Mouse (Mus musculus): Measurements from ENCODE around the gene Spef2. TPM values are rescaled to one million over a fixed set of nuclear protein-coding genes. Genes with fewer than 3 reads are reported as not detected.
"Not testable (repeated sequence)": the region's sequence is repeated elsewhere in the genome, so short reads cannot be mapped to it uniquely, and the experiment has no call there.

Gene Spef2
- polyA plus RNA-seq, 1 experiment from 2014 or later: 0.23 TPM

DNA sequence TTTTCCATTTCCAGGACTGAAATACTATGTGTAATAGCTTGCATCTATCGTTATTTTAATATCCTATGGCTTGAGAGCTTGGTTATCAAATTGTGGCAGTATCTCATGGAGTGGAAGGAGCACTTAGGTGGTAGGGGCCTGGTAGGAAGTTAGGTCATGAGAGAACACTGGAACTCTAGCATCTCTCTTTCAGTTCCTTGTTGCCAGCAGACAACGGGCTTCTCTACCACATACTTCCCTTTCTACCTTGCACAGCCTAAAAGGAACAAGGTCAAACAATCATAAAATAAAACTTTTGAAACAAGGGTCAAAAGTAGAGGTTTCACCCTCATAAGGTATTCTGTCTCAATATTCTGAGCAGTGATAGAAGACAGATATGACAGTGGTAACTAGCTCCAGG is 38.3 kb downstream of the Spef2 start:
- DNase-seq (ENCODE audit: low spot score): no peak
- no peaks in the 10 kb centered on the region for H3K27me3 ChIP-seq (ENCODE audit: low read depth, poor library complexity, severe bottlenecking)
- whole genome bisulfite sequencing: 89% methylated on average over 2 of the region's 2 CpGs
- H3K27ac ChIP-seq: no peak overlapping the region
- H3K4me1 ChIP-seq: no peaks in the 10 kb centered on the region
- H3K4me3 ChIP-seq: no peak overlapping the region
- no peaks in the 10 kb centered on the region for H3K9me3 ChIP-seq (replicated peaks)
- H3K36me3 ChIP-seq: no peaks in the 10 kb centered on the region

DNA sequence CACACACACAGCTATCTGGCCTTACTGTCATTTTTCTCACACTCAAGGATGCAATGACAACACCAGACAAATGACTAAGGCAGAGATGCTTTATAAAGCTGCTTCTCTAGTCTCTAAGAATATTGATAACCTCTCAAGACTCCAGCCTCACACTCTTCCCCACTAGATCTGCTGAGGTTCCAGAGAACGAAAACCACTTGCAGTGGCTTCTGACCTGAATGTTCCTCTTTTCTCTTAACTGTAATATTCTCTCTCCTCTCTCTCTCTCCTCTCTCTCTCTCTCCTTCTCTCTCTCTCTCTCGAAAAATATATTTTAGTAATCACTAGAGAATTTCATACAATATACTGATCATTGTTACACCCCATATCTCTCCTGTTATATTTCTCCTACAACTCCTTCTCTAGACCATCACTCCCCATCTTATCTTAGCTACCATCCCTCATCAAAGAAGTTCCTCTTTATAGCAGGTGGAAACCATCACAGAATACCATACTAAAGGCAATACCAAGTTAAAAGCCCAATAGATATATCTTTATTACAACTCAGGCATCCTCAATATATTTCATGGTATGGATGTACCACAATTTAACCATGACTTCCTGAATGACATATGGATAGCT is 42.7 kb downstream of the Spef2 start:
- Histone ChIP-seq H3K27me3 (ENCODE audit: low read depth, poor library complexity, severe bottlenecking) (no peaks in the 10 kb centered on the region), H3K4me1 (no peaks in the 10 kb centered on the region), H3K36me3 (no peaks in the 10 kb centered on the region), H3K4me3 (no peak overlapping the region), H3K9me3 (replicated peaks) (no peaks in the 10 kb centered on the region), H3K27ac (no peak overlapping the region)
- WGBS: 87% methylated on average over 2 of the region's 2 CpGs
- DNase-seq (ENCODE audit: low spot score): no peak

DNA sequence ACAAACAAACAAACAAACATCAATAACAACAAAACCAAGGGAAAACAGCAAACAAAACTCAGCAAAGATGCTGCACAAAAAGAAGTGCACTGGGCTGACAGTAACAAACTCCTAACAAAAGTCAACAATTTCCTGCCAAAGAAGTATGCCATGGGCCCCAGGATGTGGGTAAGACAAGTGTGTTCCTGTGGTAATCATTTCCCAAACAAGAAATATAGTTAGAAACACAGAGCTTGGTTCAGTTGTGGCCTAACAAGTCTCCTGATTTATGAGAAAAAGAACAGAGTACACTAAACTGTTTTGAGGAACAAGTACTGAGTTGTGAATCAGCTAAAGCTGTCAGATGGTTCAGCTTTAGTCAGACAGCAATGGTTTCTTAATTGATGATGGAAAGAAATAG is 46.8 kb downstream of the Spef2 start:
- H3K4me3 ChIP-seq: no peak overlapping the region
- DNase-seq (ENCODE audit: low spot score): no peak
- no peaks in the 10 kb centered on the region for H3K4me1 ChIP-seq
- H3K9me3 ChIP-seq (replicated peaks): no peaks in the 10 kb centered on the region
- H3K27ac ChIP-seq: no peak overlapping the region
- no peaks in the 10 kb centered on the region for H3K27me3 ChIP-seq (ENCODE audit: low read depth, poor library complexity, severe bottlenecking)
- no peaks in the 10 kb centered on the region for H3K36me3 ChIP-seq

DNA sequence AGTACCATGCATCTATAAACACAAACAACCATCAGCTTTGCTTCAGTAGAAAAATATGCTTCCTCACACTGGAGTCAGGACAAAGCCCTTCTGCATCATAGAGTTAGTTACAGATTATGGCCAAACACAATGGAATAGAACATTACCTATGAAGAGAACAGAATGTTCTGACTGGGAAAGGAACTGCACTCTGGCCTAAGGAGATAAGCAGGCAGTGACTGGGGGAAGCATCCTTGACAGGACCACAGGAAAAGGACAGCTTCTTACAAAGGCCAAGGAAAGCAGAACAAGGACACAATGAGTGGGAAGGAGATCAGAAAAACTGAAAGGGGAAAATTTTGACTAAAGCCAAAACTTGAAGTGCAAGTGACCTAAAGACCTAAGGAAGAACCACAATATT is 56.9 kb downstream of the Spef2 start:
- Histone ChIP-seq H3K36me3 (no peaks in the 10 kb centered on the region), H3K27ac (no peak overlapping the region), H3K4me1 (no peaks in the 10 kb centered on the region), H3K4me3 (no peak overlapping the region), H3K9me3 (replicated peaks) (no peaks in the 10 kb centered on the region), H3K27me3 (ENCODE audit: low read depth, poor library complexity, severe bottlenecking) (no peaks in the 10 kb centered on the region)
- DNase-seq (ENCODE audit: low spot score): no peak

DNA sequence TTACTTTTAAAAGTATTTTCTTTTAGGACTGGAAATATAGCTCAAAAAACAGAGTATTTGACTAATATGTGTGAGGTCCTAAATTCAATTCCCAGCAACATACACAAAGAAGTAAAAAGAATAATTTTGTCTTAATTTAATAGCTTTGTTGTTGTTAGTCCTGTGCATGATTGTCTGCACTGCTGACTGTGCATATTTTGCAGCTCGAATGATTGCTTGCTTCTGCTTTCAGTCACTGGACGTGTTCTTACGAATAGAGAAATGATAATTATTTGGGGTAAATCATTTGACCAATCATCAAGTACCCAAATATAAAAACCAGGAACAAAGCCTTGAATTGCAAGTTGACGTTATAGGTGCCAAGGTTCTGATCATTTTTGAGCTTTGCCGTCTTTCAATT is 57.8 kb downstream of the Spef2 start:
- no peaks in the 10 kb centered on the region for H3K9me3 ChIP-seq (replicated peaks)
- H3K27me3 ChIP-seq (ENCODE audit: low read depth, poor library complexity, severe bottlenecking): no peaks in the 10 kb centered on the region
- 89% methylated on average over 5 of the region's 5 CpGs for WGBS
- no peaks in the 10 kb centered on the region for H3K4me1 ChIP-seq
- no peak overlapping the region for H3K27ac ChIP-seq
- H3K4me3 ChIP-seq: no peak overlapping the region
- DNase-seq (ENCODE audit: low spot score): no peak
- no peaks in the 10 kb centered on the region for H3K36me3 ChIP-seq

DNA sequence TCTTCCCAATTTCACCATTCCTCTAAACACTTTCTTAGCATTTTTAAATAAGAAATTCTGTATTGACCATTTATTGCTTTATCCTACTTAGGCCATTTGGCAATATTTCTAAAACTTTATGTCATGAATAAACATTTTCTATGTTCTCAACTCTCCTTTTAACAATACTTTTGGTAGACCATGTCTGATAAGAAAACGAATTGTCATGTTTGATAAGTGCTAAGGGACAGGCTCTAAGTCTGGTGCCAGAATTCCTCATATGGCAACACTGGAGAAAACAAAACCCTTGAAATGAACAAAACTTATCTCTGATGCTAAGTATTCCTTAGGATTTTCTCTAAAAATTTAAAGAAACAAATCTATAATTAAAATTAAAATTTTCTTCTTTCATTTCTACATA is 58.2 kb downstream of the Spef2 start:
- WGBS: 74% methylated on average over 1 of the region's 1 CpGs
- Histone ChIP-seq H3K4me1 (no peaks in the 10 kb centered on the region), H3K4me3 (no peak overlapping the region), H3K27me3 (ENCODE audit: low read depth, poor library complexity, severe bottlenecking) (no peaks in the 10 kb centered on the region), H3K36me3 (no peaks in the 10 kb centered on the region), H3K9me3 (replicated peaks) (no peaks in the 10 kb centered on the region), H3K27ac (no peak overlapping the region)
- DNase-seq (ENCODE audit: low spot score): no peak

DNA sequence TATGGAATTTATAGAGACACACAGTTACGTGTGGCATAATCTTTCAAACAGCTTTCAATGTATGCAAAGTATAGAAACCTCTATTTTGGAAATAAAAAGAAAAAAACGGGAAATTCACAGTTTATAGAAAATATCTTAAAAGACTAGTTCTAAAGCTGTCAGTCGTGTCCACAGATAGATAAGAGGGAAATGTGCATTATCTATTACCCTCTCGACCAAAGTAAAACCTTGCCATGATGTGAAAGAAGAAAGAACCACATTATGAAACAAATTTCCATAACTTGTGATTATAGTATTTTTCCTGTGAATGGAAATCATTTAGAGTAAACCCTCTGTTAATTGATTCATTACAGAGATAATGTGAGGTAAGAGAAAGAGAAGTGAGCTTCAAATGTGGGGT is 65.2 kb downstream of the Spef2 start:
- no peaks in the 10 kb centered on the region for H3K36me3 ChIP-seq
- H3K4me1 ChIP-seq: no peaks in the 10 kb centered on the region
- no peaks in the 10 kb centered on the region for H3K27me3 ChIP-seq (ENCODE audit: low read depth, poor library complexity, severe bottlenecking)
- no peak for DNase-seq (ENCODE audit: low spot score)
- no peak overlapping the region for H3K4me3 ChIP-seq
- WGBS: 87% methylated on average over 4 of the region's 4 CpGs
- H3K9me3 ChIP-seq (replicated peaks): no peaks in the 10 kb centered on the region
- no peak overlapping the region for H3K27ac ChIP-seq

DNA sequence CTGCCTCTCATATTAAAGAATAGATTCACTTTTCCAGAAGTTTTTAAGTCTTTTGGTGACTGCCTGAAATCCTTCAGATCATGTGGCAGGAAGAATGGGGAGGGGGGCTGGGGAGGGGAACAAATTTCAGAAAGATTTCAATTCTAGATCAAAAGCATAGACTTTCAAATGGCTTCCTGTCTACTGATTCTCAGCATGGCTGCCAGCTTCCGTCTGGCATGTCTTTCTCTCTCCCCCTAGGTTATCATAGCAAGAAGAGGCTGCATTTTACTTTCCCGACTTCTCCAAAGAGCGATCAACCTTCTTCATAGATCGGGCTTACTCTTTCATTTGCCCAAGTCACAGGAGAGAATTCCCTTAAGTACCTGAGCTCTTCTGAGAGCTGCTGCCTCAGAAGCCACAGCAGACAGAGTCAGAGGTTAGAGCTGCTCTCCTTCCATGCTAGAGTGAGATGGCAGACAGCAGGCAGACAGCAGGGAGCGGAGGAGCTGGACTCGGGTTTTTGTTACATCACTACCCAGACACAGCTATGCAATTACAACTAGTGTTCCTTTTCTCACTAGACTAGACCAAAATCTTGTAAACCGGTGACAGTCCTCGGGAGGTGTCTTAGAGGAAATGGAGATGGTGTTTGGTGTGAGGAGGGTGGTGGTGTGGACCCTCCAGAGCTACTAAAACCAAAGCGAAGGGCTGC is 71.2 kb downstream of the Spef2 start:
- no peaks in the 10 kb centered on the region for H3K36me3 ChIP-seq
- 80% methylated on average over 9 of the region's 9 CpGs for WGBS
- DNase-seq (ENCODE audit: low spot score): no peak
- no peak overlapping the region for H3K27ac ChIP-seq
- no peaks in the 10 kb centered on the region for H3K27me3 ChIP-seq (ENCODE audit: low read depth, poor library complexity, severe bottlenecking)
- no peak overlapping the region for H3K4me3 ChIP-seq
- no peaks in the 10 kb centered on the region for H3K4me1 ChIP-seq
- no peaks in the 10 kb centered on the region for H3K9me3 ChIP-seq (replicated peaks)

DNA sequence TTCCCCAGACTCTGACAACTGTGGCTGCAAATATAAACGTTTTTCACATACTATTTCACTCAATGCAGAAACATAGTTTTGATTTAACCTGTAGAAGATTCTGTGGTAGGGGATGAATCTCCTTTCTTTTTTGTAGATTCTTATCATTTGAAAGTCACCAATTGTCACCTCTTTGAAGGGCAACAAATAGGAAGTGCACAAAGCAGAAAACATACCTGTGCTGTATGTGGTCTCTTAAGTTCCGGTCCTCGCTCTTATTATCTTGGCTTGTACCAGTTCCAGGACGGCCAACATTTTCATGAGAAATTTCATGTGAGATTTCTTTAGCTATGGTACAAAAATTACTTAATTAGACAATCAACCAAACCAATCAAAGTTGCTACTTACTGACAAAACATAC is 80.1 kb downstream of the Spef2 start:
- 92% methylated on average over 4 of the region's 4 CpGs for WGBS
- H3K27me3 ChIP-seq (ENCODE audit: low read depth, poor library complexity, severe bottlenecking): no peaks in the 10 kb centered on the region
- H3K36me3 ChIP-seq: no peaks in the 10 kb centered on the region
- H3K4me3 ChIP-seq: no peak overlapping the region
- H3K4me1 ChIP-seq: no peaks in the 10 kb centered on the region
- no peaks in the 10 kb centered on the region for H3K9me3 ChIP-seq (replicated peaks)
- H3K27ac ChIP-seq: no peak overlapping the region
- DNase-seq (ENCODE audit: low spot score): no peak

DNA sequence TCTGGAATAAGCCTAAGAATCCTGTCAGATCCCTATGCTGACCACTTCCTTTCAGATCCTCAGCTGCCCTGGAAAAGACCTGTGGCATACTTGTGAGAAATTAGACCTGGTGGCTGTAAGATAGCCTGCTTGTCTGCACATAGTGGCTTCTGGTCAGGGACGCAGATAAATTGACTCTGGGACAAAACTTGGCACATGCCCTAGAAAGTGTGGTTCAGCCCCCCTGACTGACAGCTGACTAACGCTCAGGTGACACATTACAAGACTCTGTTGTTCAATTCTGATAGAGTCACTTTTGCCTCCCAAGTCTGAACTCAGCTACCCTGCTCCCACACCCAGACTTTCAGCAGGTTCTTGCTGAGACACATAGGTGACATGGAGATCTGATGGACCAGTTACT is 83.7 kb downstream of the Spef2 start:
- H3K4me1 ChIP-seq, H3K4me3 ChIP-seq: not testable (repeated sequence)
- WGBS: 90% methylated on average over 2 of the region's 2 CpGs

DNA sequence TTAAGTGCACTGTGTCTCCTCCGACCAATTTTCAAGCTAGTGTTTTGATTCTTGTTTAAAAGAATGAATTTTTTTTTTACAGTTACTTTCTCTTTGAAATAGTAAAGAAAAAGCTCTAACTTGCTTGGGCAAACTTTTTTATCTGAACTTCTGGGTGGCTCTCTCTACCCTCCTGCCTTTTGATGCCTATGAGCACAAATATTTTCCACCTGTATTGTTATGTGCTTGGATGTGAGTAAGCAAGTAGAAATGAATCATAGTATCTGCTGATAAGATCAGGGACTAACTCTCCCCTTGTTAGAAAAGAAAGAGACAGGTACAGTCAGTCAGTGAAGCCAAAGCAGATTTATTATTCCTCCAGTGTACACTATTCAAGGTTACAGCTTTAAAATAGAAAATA is 87.5 kb downstream of the Spef2 start:
- H3K27me3 ChIP-seq (ENCODE audit: low read depth, poor library complexity, severe bottlenecking): no peaks in the 10 kb centered on the region
- WGBS: 89% methylated on average over 1 of the region's 1 CpGs
- no peak for DNase-seq (ENCODE audit: low spot score)
- H3K9me3 ChIP-seq (replicated peaks): no peaks in the 10 kb centered on the region
- H3K27ac ChIP-seq: no peak overlapping the region
- no peaks in the 10 kb centered on the region for H3K36me3 ChIP-seq
- no peaks in the 10 kb centered on the region for H3K4me1 ChIP-seq
- no peak overlapping the region for H3K4me3 ChIP-seq

More for the DNA sequence above, 83.7 kb downstream of the Spef2 start:
- H3K27ac ChIP-seq; H3K36me3 ChIP-seq; DNase-seq (ENCODE audit: low spot score); H3K9me3 ChIP-seq (replicated peaks); H3K27me3 ChIP-seq (ENCODE audit: low read depth, poor library complexity, severe bottlenecking): not testable (repeated sequence)

DNA sequence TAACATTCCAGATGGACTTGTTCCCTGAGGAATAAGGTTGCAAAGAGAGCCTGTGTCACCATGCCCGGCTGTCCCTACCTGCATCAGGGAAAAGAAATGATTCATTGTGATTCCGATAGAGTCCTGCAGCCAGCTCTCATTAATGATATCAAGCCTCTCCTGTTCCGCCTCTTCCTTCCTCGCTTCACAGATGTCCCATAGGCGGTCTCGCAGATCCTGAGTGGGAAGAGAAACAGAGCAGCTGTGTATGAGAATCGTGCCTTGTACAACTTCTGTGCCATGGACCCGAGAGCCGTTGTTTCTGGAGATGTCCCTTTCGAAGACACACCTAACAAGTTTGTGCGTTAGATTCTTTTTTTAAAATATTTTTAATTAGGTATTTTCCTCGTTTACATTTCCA is 114.2 kb downstream of the Spef2 start:
- H3K36me3 ChIP-seq: no peaks in the 10 kb centered on the region
- no peak for DNase-seq (ENCODE audit: low spot score)
- no peaks in the 10 kb centered on the region for H3K27me3 ChIP-seq (ENCODE audit: low read depth, poor library complexity, severe bottlenecking)
- no peaks in the 10 kb centered on the region for H3K9me3 ChIP-seq (replicated peaks)
- H3K27ac ChIP-seq: no peak overlapping the region
- no peaks in the 10 kb centered on the region for H3K4me1 ChIP-seq
- no peak overlapping the region for H3K4me3 ChIP-seq
- 90% methylated on average over 12 of the region's 12 CpGs for WGBS

DNA sequence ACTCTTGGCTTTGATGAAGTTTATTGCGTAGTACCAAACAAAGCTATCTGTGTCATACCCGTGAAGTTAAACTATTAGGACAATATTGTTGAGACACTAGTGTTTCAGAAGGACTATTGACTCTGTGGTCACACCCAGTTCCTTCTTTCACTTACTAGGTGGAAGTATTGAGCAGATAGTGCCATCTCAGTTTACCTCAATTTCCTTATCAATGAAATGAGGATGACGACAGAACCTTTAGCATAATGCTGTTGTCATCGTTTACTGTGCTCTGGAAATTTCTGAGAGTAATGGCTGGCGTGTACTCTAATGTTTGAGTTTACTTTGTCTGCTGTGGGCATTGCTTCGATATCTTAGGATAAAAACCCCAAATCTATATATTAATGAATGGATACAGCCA is 117.0 kb downstream of the Spef2 start:
- H3K4me3 ChIP-seq: no peak overlapping the region
- no peaks in the 10 kb centered on the region for H3K9me3 ChIP-seq (replicated peaks)
- 94% methylated on average over 6 of the region's 6 CpGs for WGBS
- H3K36me3 ChIP-seq: no peaks in the 10 kb centered on the region
- H3K27ac ChIP-seq: no peak overlapping the region
- no peaks in the 10 kb centered on the region for H3K27me3 ChIP-seq (ENCODE audit: low read depth, poor library complexity, severe bottlenecking)
- DNase-seq (ENCODE audit: low spot score): no peak
- no peaks in the 10 kb centered on the region for H3K4me1 ChIP-seq

DNA sequence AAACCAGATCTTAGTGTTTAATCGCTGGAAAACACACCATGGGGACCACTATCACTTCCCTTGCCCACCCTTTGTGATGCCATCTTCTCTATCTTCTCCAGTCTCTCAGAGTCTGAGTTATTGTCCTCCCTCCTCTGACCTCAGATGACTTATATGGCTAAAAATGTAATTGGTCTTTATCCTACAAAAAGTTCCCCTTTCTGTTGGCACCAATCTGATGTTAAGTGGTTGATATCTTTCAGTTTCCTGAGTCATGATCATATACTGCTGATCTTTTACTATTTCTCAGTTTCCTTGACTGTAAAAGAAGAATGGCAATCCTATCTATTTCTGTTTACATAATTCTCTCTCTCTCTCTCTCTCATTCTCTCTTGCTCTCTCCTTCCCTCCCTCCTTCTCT is 119.0 kb downstream of the Spef2 start:
- no peak for DNase-seq (ENCODE audit: low spot score)
- no peak overlapping the region for H3K27ac ChIP-seq
- no peaks in the 10 kb centered on the region for H3K9me3 ChIP-seq (replicated peaks)
- 78% methylated on average over 1 of the region's 1 CpGs for WGBS
- H3K4me1 ChIP-seq: no peaks in the 10 kb centered on the region
- no peak overlapping the region for H3K4me3 ChIP-seq
- no peaks in the 10 kb centered on the region for H3K27me3 ChIP-seq (ENCODE audit: low read depth, poor library complexity, severe bottlenecking)
- no peaks in the 10 kb centered on the region for H3K36me3 ChIP-seq

All from limb, embryonic 10.5 days (tissue).